Mouse (Mus musculus) midbrain, postnatal 0 days (tissue): ENCODE measurements around the gene Mrps7. TPM values are rescaled to one million over a fixed set of nuclear protein-coding genes. Genes with fewer than 3 reads are reported as not detected.

Experiments
- ATAC-seq: fragments of 200-750 bp; cut with Nextera tagmentation; 2 replicates; pipeline ENCODE4 v1.8.0; 2017; ENCODE audit warnings: moderate number of reproducible peaks, mild to moderate bottlenecking, moderate TSS enrichment, moderate library complexity; ENCODE audit not compliant: low FRiP score
- DNase-seq: peaks from one replicate; pipeline ENCODE4 v3.0.0-alpha.2; 2015; ENCODE audit warnings: low spot score
- H3K27ac ChIP-seq: fragments of 300-500 bp; sonication (generic); 2 replicates; pipeline ENCODE4 v1.5.1; 2014; ENCODE audit warnings: low read depth, mild to moderate bottlenecking, low read length, mixed read lengths
- H3K27me3 ChIP-seq: fragments of 300-500 bp; sonication (generic); 2 replicates; pipeline ENCODE4 v1.6.1; 2014; ENCODE audit warnings: low read length, control low read depth, mixed read lengths; ENCODE audit not compliant: insufficient read depth
- H3K36me3 ChIP-seq: fragments of 300-500 bp; sonication (generic); 2 replicates; pipeline ENCODE4 v1.6.1; 2014; ENCODE audit warnings: low read length, control low read depth, mixed read lengths; ENCODE audit not compliant: insufficient read depth
- H3K4me1 ChIP-seq: fragments of 300-500 bp; sonication (generic); 2 replicates; pipeline ENCODE4 v1.6.1; 2014; ENCODE audit warnings: mild to moderate bottlenecking, control low read depth, antibody characterized with exemption, low read length, mixed read lengths; ENCODE audit not compliant: insufficient read depth
- H3K4me2 ChIP-seq: fragments of 300-500 bp; sonication (generic); 2 replicates; pipeline ENCODE4 v1.6.1; 2014; ENCODE audit warnings: low read depth, mild to moderate bottlenecking, low read length, mixed read lengths; ENCODE audit not compliant: poor library complexity, severe bottlenecking
- H3K4me3 ChIP-seq: fragments of 300-500 bp; sonication (generic); 2 replicates; pipeline ENCODE4 v1.5.1; 2014; ENCODE audit warnings: low read depth, mild to moderate bottlenecking, low read length, moderate library complexity
- H3K9ac ChIP-seq: fragments of 300-500 bp; sonication (generic); replicated peaks from 2 replicates; pipeline ENCODE4 v1.6.1; 2014; ENCODE audit warnings: mild to moderate bottlenecking, low read length, moderate library complexity, mixed read lengths; ENCODE audit not compliant: poor library complexity, severe bottlenecking
- H3K9me3 ChIP-seq: fragments of 300-500 bp; sonication (generic); 2 replicates; pipeline ENCODE4 v1.6.1; 2016; ENCODE audit warnings: low read length, control low read depth
- CTCF ChIP-seq: IDR thresholded peaks from 2 replicates; pipeline ENCODE4 v1.5.1; 2016; ENCODE audit warnings: antibody characterized with exemption, mild to moderate bottlenecking
- WGBS: fragments of 180-500 bp; shearing (Covaris S2); extraction: QIAGEN DNeasy Blood & Tissue Kit; methylation state at CpG from one replicate; pipeline ENCODE4 v1.1.7; 2014; 5-methylcytosine and 5-hydroxymethylcytosine counted together
- polyA plus RNA-seq: library from polyadenylated mRNA; unstranded; fragments of >200 nt; fragmentation: Nextera tagmentation; extraction: Ambion mirVana; gene quantifications from 2 replicates; pipeline ENCODE4 v1.2.1, GENCODE M21; 2015
- total RNA-seq: library from RNA; depleted of rRNA; stranded (reverse); fragments of >200 nt; gene quantifications from 2 replicates; pipeline ENCODE4 v1.2.3, GENCODE M21; 2014; rRNA removed

Gene Mrps7
- total and polyA plus RNA-seq, 2 experiments from 2014 or later = 39.6 to 81.8 TPM

DNA sequence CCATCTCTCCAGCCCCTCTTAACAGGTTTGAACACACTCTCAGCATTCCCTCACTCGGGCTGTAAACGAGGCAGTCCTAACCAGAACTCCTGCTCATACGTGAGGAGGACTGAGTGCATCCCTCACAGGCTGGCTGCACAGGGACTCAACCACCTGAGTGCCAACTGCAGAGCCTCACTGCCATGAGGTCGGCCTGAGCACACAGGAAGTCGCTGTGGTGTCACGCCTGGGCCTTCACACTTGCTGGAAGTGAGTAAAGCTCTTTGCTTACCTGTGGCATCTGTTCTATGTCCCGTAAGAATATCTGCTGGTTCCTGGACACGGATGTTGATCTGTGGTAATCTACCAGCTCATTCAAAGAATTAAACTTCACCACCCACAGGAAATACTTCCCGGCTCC is 42.7 kb downstream of the Mrps7 start:
- no peak for ATAC-seq
- no peak for DNase-seq
- Histone ChIP-seq H3K9ac (no peak overlapping the region), H3K36me3 (peaks cover 13% of the 10 kb centered on the region; the same call in 1 of the 2 replicates), H3K4me1 (no peaks in the 10 kb centered on the region), H3K27ac (no peak overlapping the region), H3K9me3 (no peaks in the 10 kb centered on the region), H3K27me3 (no peaks in the 10 kb centered on the region), H3K4me2 (no peak overlapping the region), H3K4me3 (no peak overlapping the region)
- no peak for TF ChIP-seq CTCF
- 94% methylated on average over 9 of the region's 9 CpGs for WGBS

DNA sequence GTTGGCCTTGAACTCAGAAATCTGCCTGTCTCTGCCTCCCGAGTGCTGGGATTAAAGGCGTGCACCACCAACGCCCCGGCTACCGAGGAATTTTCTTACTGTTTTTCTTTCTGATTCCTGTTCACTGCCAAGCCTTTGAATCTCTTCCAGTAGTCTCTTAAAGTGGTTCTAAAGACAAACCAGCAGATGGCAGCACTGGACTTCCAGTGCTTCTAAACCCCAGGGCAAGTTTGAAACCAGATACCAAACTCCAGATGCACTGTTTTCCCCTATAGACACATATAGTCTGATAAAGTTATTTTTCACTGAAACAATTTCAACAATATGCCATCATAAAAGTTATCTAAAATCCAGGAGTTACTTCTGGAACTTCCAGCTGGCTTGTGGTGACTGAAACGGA is 43.7 kb downstream of the Mrps7 start:
- peak; percentile 87 for TF ChIP-seq CTCF
- Histone ChIP-seq H3K4me3 (no peak overlapping the region), H3K27me3 (no peaks in the 10 kb centered on the region), H3K27ac (no peak overlapping the region), H3K9ac (no peak overlapping the region), H3K36me3 (peaks cover 13% of the 10 kb centered on the region; the same call in 1 of the 2 replicates), H3K9me3 (no peaks in the 10 kb centered on the region), H3K4me2 (no peak overlapping the region), H3K4me1 (no peaks in the 10 kb centered on the region)
- DNase-seq (peak; percentile 90), ATAC-seq (no peak)
- 47% methylated on average over 6 of the region's 6 CpGs for WGBS

DNA sequence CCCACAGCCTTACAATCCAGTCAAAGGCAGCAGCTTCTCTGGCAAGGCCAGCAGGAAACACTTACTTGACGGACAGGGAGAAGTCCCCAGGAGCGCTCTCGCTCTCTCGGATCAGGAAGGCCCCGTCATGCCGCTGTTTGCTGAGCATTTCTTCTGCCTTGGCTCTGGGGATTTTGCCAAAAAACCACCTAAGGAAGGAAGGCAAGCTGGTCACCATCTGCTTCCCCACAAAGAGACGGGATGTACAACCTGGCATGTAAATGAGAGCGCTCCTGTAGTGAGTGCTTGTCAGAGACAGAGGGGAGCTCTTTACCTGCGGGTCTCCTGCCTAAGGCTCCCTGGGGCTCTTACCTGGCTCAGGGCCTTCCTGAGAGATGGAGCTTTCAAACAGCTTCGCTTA is 46.0 kb downstream of the Mrps7 start:
- no peak for TF ChIP-seq CTCF
- ATAC-seq = no peak
- Histone ChIP-seq H3K4me1 (no peaks in the 10 kb centered on the region), H3K27me3 (no peaks in the 10 kb centered on the region), H3K9me3 (no peaks in the 10 kb centered on the region), H3K9ac (no peak overlapping the region), H3K4me2 (no peak overlapping the region), H3K36me3 (peaks cover 16% of the 10 kb centered on the region; the same call in 1 of the 2 replicates), H3K27ac (peak overlapping the region; percentile 32; the same call in 1 of the 2 replicates), H3K4me3 (no peak overlapping the region)
- DNase-seq = peak; percentile 57
- 48% methylated on average over 10 of the region's 10 CpGs for WGBS

DNA sequence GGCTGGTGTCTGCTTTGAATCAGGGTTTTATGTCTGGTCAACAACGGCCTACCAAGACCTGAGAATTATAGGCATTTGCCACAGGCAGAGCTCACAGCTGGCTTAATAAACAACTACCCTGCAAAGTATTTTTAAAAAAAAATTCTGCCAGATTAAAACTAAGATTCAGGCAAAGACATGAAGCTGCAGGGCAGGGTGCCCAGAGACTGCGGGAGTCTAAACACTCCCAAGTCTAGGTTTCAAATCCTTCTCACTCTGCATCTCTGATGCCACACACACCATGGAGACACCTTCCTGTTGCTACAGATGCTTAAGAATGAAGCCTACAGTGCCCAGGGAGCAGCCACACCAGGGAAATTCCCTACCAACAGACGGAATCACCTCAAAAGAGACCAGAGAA is 48.0 kb downstream of the Mrps7 start:
- ATAC-seq (no peak), DNase-seq (no peak)
- H3K4me2 ChIP-seq = no peak overlapping the region
- no peak overlapping the region for H3K9ac ChIP-seq
- H3K36me3 ChIP-seq = peaks cover 12% of the 10 kb centered on the region; the same call in 1 of the 2 replicates
- H3K27me3 ChIP-seq = no peaks in the 10 kb centered on the region
- no peaks in the 10 kb centered on the region for H3K4me1 ChIP-seq
- no peak for TF ChIP-seq CTCF
- no peaks in the 10 kb centered on the region for H3K9me3 ChIP-seq
- no peak overlapping the region for H3K27ac ChIP-seq
- 89% methylated on average over 3 of the region's 3 CpGs for WGBS
- H3K4me3 ChIP-seq = no peak overlapping the region

DNA sequence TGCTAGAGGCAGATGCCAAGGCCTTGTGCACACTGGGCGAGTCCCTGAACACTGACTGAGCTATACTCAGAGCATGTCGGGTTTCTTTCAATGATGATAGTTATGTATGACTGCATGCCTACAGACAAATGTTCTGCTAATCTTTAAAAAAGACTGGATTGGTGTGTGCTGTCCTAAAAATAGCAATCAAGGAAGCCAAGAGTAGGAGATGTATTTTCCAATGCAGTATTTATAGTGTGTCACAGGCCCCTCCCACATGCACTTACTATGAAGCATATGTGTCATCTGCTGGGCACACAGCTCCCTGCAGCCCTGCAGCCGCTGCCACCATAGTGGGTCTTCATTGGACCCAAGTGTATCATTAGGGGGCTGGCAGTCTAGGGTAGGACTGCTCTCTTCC is 49.5 kb downstream of the Mrps7 start:
- no peak overlapping the region for H3K4me3 ChIP-seq
- H3K4me2 ChIP-seq = no peak overlapping the region
- H3K9me3 ChIP-seq = no peaks in the 10 kb centered on the region
- peaks cover 12% of the 10 kb centered on the region; the same call in 1 of the 2 replicates for H3K36me3 ChIP-seq
- no peak overlapping the region for H3K27ac ChIP-seq
- H3K27me3 ChIP-seq = no peaks in the 10 kb centered on the region
- WGBS = 89% methylated on average over 3 of the region's 3 CpGs
- no peaks in the 10 kb centered on the region for H3K4me1 ChIP-seq
- no peak for TF ChIP-seq CTCF
- ATAC-seq (no peak), DNase-seq (no peak)
- H3K9ac ChIP-seq = no peak overlapping the region

DNA sequence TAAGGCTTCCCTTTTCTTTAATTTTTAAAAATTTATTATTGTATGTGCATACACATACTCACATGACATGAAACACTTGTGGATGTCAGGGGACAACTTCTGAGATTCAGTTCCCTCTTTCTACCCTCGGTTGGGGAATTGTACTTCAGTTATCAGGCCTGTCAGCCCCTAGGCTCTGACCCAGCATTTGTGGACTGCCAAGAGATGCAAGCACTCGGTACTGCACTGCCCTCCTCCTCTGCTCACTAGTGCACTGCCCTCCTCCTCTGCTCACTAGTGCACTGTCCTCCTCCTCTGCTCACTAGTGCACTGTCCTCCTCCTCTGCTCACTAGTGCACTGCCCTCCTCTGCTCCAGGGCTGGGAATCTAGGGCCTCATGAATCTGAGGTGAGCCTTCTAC is 50.4 kb downstream of the Mrps7 start:
- Histone ChIP-seq H3K27me3 (no peaks in the 10 kb centered on the region), H3K27ac (no peak overlapping the region), H3K4me3 (no peak overlapping the region), H3K9me3 (no peaks in the 10 kb centered on the region), H3K36me3 (peaks cover 9% of the 10 kb centered on the region; the same call in 1 of the 2 replicates), H3K4me1 (no peaks in the 10 kb centered on the region), H3K4me2 (no peak overlapping the region), H3K9ac (no peak overlapping the region)
- ATAC-seq (no peak), DNase-seq (no peak)
- TF ChIP-seq CTCF = no peak
- WGBS = 78% methylated on average over 2 of the region's 2 CpGs

Other genes starting within 250 kb of the Mrps7 start
- 96.0 and 106 TPM in 2 replicates for gene Hid1, start 236.2 kb upstream of the Mrps7 start, total RNA-seq
- 65.6 TPM in 2 replicates for gene Hid1, start 236.2 kb upstream of the Mrps7 start, polyA plus RNA-seq
- 66.0 and 68.8 TPM in 2 replicates for gene Cdr2l, start 222.0 kb upstream of the Mrps7 start, total RNA-seq
- gene Cdr2l, start 222.0 kb upstream of the Mrps7 start, polyA plus RNA-seq = 16.0 and 17.2 TPM in 2 replicates
- 69.2 and 78.1 TPM in 2 replicates for gene Mrpl58, start 200.2 kb upstream of the Mrps7 start, total RNA-seq
- gene Mrpl58, start 200.2 kb upstream of the Mrps7 start, polyA plus RNA-seq = 187 and 201 TPM in 2 replicates
- gene Atp5h, start 184.0 kb upstream of the Mrps7 start, total RNA-seq = 319 and 329 TPM in 2 replicates
- 934 and 951 TPM in 2 replicates for gene Atp5h, start 184.0 kb upstream of the Mrps7 start, polyA plus RNA-seq
- 22.1 and 27.4 TPM in 2 replicates for gene Kctd2, start 183.8 kb upstream of the Mrps7 start, total RNA-seq
- gene Kctd2, start 183.8 kb upstream of the Mrps7 start, polyA plus RNA-seq = 27.7 and 29.4 TPM in 2 replicates
- 0.44 TPM in 1 of 2 replicates, not detected in the other for gene Trim80, start 163.4 kb upstream of the Mrps7 start, total RNA-seq
- not detected in 2 replicates for gene Trim80, start 163.4 kb upstream of the Mrps7 start, polyA plus RNA-seq
- gene Slc16a5, start 141.5 kb upstream of the Mrps7 start, total RNA-seq = not detected in 2 replicates
- gene Slc16a5, start 141.5 kb upstream of the Mrps7 start, polyA plus RNA-seq = 0.21 and 0.23 TPM in 2 replicates
- 9.0 and 14.0 TPM in 2 replicates for gene Armc7, start 128.3 kb upstream of the Mrps7 start, total RNA-seq
- gene Armc7, start 128.3 kb upstream of the Mrps7 start, polyA plus RNA-seq = 12.9 and 13.4 TPM in 2 replicates
- gene Nt5c, start 112.1 kb upstream of the Mrps7 start, total RNA-seq = 85.3 and 91.1 TPM in 2 replicates
- 131 and 133 TPM in 2 replicates for gene Nt5c, start 112.1 kb upstream of the Mrps7 start, polyA plus RNA-seq
- gene Jpt1, start 89.5 kb upstream of the Mrps7 start, total RNA-seq = 744 and 761 TPM in 2 replicates
- 1,252 and 1,259 TPM in 2 replicates for gene Jpt1, start 89.5 kb upstream of the Mrps7 start, polyA plus RNA-seq
- gene Sumo2, start 67.6 kb upstream of the Mrps7 start, total RNA-seq = 543 and 643 TPM in 2 replicates
- gene Sumo2, start 67.6 kb upstream of the Mrps7 start, polyA plus RNA-seq = 972 and 1,028 TPM in 2 replicates
- gene Nup85, start 39.5 kb upstream of the Mrps7 start, total RNA-seq = 49.5 and 59.5 TPM in 2 replicates
- 75.6 and 80.3 TPM in 2 replicates for gene Nup85, start 39.5 kb upstream of the Mrps7 start, polyA plus RNA-seq
- 34.5 and 42.3 TPM in 2 replicates for gene Gga3, start 126 bp downstream of the Mrps7 start, total RNA-seq
- 20.5 and 22.6 TPM in 2 replicates for gene Gga3, start 126 bp downstream of the Mrps7 start, polyA plus RNA-seq
- gene Mif4gd, start 9.0 kb downstream of the Mrps7 start, total RNA-seq = 13.6 and 13.7 TPM in 2 replicates
- gene Mif4gd, start 9.0 kb downstream of the Mrps7 start, polyA plus RNA-seq = 15.7 and 17.7 TPM in 2 replicates
- 33.7 and 35.7 TPM in 2 replicates for gene Slc25a19, start 24.4 kb downstream of the Mrps7 start, total RNA-seq
- 44.9 and 49.6 TPM in 2 replicates for gene Slc25a19, start 24.4 kb downstream of the Mrps7 start, polyA plus RNA-seq
- 85.8 and 87.0 TPM in 2 replicates for gene Grb2, start 104.7 kb downstream of the Mrps7 start, total RNA-seq
- gene Grb2, start 104.7 kb downstream of the Mrps7 start, polyA plus RNA-seq = 153 and 158 TPM in 2 replicates
- gene Tmem94, start 161.5 kb downstream of the Mrps7 start, total RNA-seq = 26.5 and 32.7 TPM in 2 replicates
- gene Tmem94, start 161.5 kb downstream of the Mrps7 start, polyA plus RNA-seq = 14.6 and 15.9 TPM in 2 replicates
- 18.5 and 27.9 TPM in 2 replicates for gene Caskin2, start 209.7 kb downstream of the Mrps7 start, total RNA-seq
- 7.2 and 8.3 TPM in 2 replicates for gene Caskin2, start 209.7 kb downstream of the Mrps7 start, polyA plus RNA-seq
- 25.0 and 27.7 TPM in 2 replicates for gene Tsen54, start 210.8 kb downstream of the Mrps7 start, total RNA-seq
- 14.8 and 15.5 TPM in 2 replicates for gene Tsen54, start 210.8 kb downstream of the Mrps7 start, polyA plus RNA-seq
- gene Llgl2, start 220.1 kb downstream of the Mrps7 start, total RNA-seq = 0.99 and 1.0 TPM in 2 replicates
- gene Llgl2, start 220.1 kb downstream of the Mrps7 start, polyA plus RNA-seq = 0.51 and 0.81 TPM in 2 replicates